Mouse (Mus musculus) neural tube, embryonic 15.5 days (tissue): Measurements from ENCODE around the gene Dnaja3. TPM values are rescaled to one million over a fixed set of nuclear protein-coding genes. Genes with fewer than 3 reads are reported as not detected.

ENCODE experiments used
- ATAC-seq: fragments of 200-750 bp; cut with Nextera tagmentation; 2 replicates; pipeline ENCODE4 v1.8.0; 2017; ENCODE audit warnings: mild to moderate bottlenecking, moderate TSS enrichment, moderate library complexity; ENCODE audit not compliant: low FRiP score
- H3K27ac ChIP-seq: fragments of 300-500 bp; sonication (generic); replicated peaks from 2 replicates; pipeline ENCODE4 v1.5.1; 2015; ENCODE audit warnings: mild to moderate bottlenecking, inconsistent platforms
- H3K27me3 ChIP-seq: fragments of 300-500 bp; sonication (generic); replicated peaks from 2 replicates; pipeline ENCODE4 v1.6.1; 2015; ENCODE audit warnings: inconsistent platforms
- H3K36me3 ChIP-seq: fragments of 300-500 bp; sonication (generic); 2 replicates; pipeline ENCODE4 v1.6.1; 2015; ENCODE audit warnings: inconsistent platforms
- H3K4me1 ChIP-seq: fragments of 300-500 bp; sonication (generic); 2 replicates; pipeline ENCODE4 v1.6.1; 2015; ENCODE audit warnings: inconsistent platforms
- H3K4me2 ChIP-seq: fragments of 300-500 bp; sonication (generic); 2 replicates; pipeline ENCODE4 v1.6.1; 2015; ENCODE audit warnings: inconsistent platforms, mild to moderate bottlenecking, moderate library complexity
- H3K4me3 ChIP-seq: fragments of 300-500 bp; sonication (generic); replicated peaks from 2 replicates; pipeline ENCODE4 v1.5.1; 2015; ENCODE audit warnings: mild to moderate bottlenecking, inconsistent platforms
- H3K9ac ChIP-seq: fragments of 300-500 bp; sonication (generic); replicated peaks from 2 replicates; pipeline ENCODE4 v1.6.1; 2015; ENCODE audit warnings: mild to moderate bottlenecking, inconsistent platforms
- H3K9me3 ChIP-seq: fragments of 300-500 bp; sonication (generic); replicated peaks from 2 replicates; pipeline ENCODE4 v1.6.1; 2016; ENCODE audit warnings: inconsistent platforms
- WGBS: fragments of 180-500 bp; shearing (Covaris S2); methylation state at CpG from one replicate; pipeline ENCODE4 v1.1.7; 2015; ENCODE audit warnings: mixed read lengths; 5-methylcytosine and 5-hydroxymethylcytosine counted together
- polyA plus RNA-seq: library from polyadenylated mRNA; unstranded; fragments of >200 nt; fragmentation: Nextera tagmentation; extraction: Ambion mirVana; gene quantifications from 2 replicates; pipeline ENCODE4 v1.2.1, GENCODE M21; 2015

The Dnaja3 gene
- polyA plus RNA-seq, 1 experiment from 2014 or later: 68.6 TPM

GRCm38 (mm10) chr16:4608532-4609059 is 31.2 kb upstream of the Dnaja3 start:
- no peaks in the 10 kb centered on the region for H3K27me3 ChIP-seq
- 86% methylated on average over 19 of the region's 19 CpGs for WGBS
- H3K4me1 ChIP-seq: peaks cover 46% of the 10 kb centered on the region
- no peak for ATAC-seq
- no peak overlapping the region for H3K4me2 ChIP-seq
- H3K9me3 ChIP-seq: no peaks in the 10 kb centered on the region
- no peak overlapping the region for H3K27ac ChIP-seq
- H3K36me3 ChIP-seq: peaks cover 41% of the 10 kb centered on the region
- H3K4me3 ChIP-seq: no peak overlapping the region
- no peak overlapping the region for H3K9ac ChIP-seq

- no peak overlapping the region for H3K27ac ChIP-seq
- peaks cover 20% of the 10 kb centered on the region for H3K4me1 ChIP-seq
- peaks cover 66% of the 10 kb centered on the region for H3K36me3 ChIP-seq
- no peaks in the 10 kb centered on the region for H3K9me3 ChIP-seq
- H3K4me3 ChIP-seq: no peak overlapping the region
- H3K9ac ChIP-seq: no peak overlapping the region
- 95% methylated on average over 5 of the region's 5 CpGs for WGBS
- H3K27me3 ChIP-seq: no peaks in the 10 kb centered on the region
- no peak for ATAC-seq
- H3K4me2 ChIP-seq: no peak overlapping the region
Observed at GRCm38 (mm10) chr16:4611193-4611592, 28.6 kb upstream of the Dnaja3 start.

GRCm38 (mm10) chr16:4611676-4612075 is 28.1 kb upstream of the Dnaja3 start:
- Histone ChIP-seq H3K9ac (no peak overlapping the region), H3K4me2 (no peak overlapping the region), H3K9me3 (no peaks in the 10 kb centered on the region), H3K36me3 (peaks cover 69% of the 10 kb centered on the region), H3K4me1 (peaks cover 16% of the 10 kb centered on the region), H3K27ac (no peak overlapping the region), H3K27me3 (no peaks in the 10 kb centered on the region), H3K4me3 (no peak overlapping the region)
- WGBS: 94% methylated on average over 7 of the region's 7 CpGs
- no peak for ATAC-seq

GRCm38 (mm10) chr16:4613736-4614135 is 26.1 kb upstream of the Dnaja3 start:
- no peak for ATAC-seq
- H3K9me3 ChIP-seq: no peaks in the 10 kb centered on the region
- 0 out of 2 replicates have a peak, but pooled peaks cover under 1% of the 10 kb centered on the region for H3K4me1 ChIP-seq
- H3K27me3 ChIP-seq: no peaks in the 10 kb centered on the region
- peaks cover 77% of the 10 kb centered on the region for H3K36me3 ChIP-seq
- no peak overlapping the region for H3K27ac ChIP-seq
- H3K4me3 ChIP-seq: no peak overlapping the region
- H3K9ac ChIP-seq: no peak overlapping the region
- 91% methylated on average over 9 of the region's 9 CpGs for WGBS
- no peak overlapping the region for H3K4me2 ChIP-seq

GRCm38 (mm10) chr16:4614639-4615038 is 25.1 kb upstream of the Dnaja3 start:
- ATAC-seq: no peak
- peaks cover 72% of the 10 kb centered on the region for H3K36me3 ChIP-seq

GRCm38 (mm10) chr16:4615297-4615696 is 24.5 kb upstream of the Dnaja3 start:
- Histone ChIP-seq H3K36me3 (peaks cover 66% of the 10 kb centered on the region), H3K27me3 (no peaks in the 10 kb centered on the region), H3K4me3 (no peak overlapping the region), H3K27ac (no peak overlapping the region), H3K9ac (no peak overlapping the region), H3K4me2 (no peak overlapping the region), H3K9me3 (no peaks in the 10 kb centered on the region), H3K4me1 (no peaks in the 10 kb centered on the region)
- no peak for ATAC-seq
- WGBS: 80% methylated on average over 1 of the region's 1 CpGs

More at GRCm38 (mm10) chr16:4614639-4615038, 25.1 kb upstream of the Dnaja3 start:
- Histone ChIP-seq H3K27ac (no peak overlapping the region), H3K9ac (no peak overlapping the region), H3K4me3 (no peak overlapping the region), H3K4me2 (no peak overlapping the region), H3K4me1 (no peaks in the 10 kb centered on the region), H3K27me3 (no peaks in the 10 kb centered on the region), H3K9me3 (no peaks in the 10 kb centered on the region)
- 92% methylated on average over 3 of the region's 3 CpGs for WGBS

GRCm38 (mm10) chr16:4616829-4617228 is 23.0 kb upstream of the Dnaja3 start:
- Histone ChIP-seq H3K9ac (no peak overlapping the region), H3K4me1 (peaks cover 6% of the 10 kb centered on the region), H3K27ac (no peak overlapping the region), H3K4me2 (no peak overlapping the region), H3K4me3 (no peak overlapping the region), H3K36me3 (peaks cover 54% of the 10 kb centered on the region), H3K9me3 (no peaks in the 10 kb centered on the region), H3K27me3 (no peaks in the 10 kb centered on the region)
- no peak for ATAC-seq
- WGBS: 91% methylated on average over 4 of the region's 4 CpGs

- WGBS: 12% methylated on average over 9 of the region's 9 CpGs
- ATAC-seq: peak; percentile 30; the same call in 1 of the 2 replicates
- H3K36me3 ChIP-seq: peaks cover 24% of the 10 kb centered on the region
Observed at GRCm38 (mm10) chr16:4624074-4624473, 15.7 kb upstream of the Dnaja3 start.

GRCm38 (mm10) chr16:4624481-4625110 is 15.2 kb upstream of the Dnaja3 start, which contains the start of gene Pam16:
TSS of gene Pam16 (minus strand) at chr16:4624988.
- peak; percentile 93 for ATAC-seq

More at GRCm38 (mm10) chr16:4624074-4624473, 15.7 kb upstream of the Dnaja3 start:
- Histone ChIP-seq H3K4me3 (peak overlapping the region; percentile 69), H3K9me3 (no peaks in the 10 kb centered on the region), H3K4me1 (peaks cover 29% of the 10 kb centered on the region), H3K4me2 (peak overlapping the region; percentile 62), H3K9ac (peak overlapping the region; percentile 75), H3K27me3 (no peaks in the 10 kb centered on the region), H3K27ac (peak overlapping the region; percentile 83)

GRCm38 (mm10) chr16:4627105-4627504 is 12.7 kb upstream of the Dnaja3 start:
- Histone ChIP-seq H3K9me3 (no peaks in the 10 kb centered on the region), H3K4me2 (no peak overlapping the region), H3K4me1 (peaks cover 20% of the 10 kb centered on the region), H3K9ac (no peak overlapping the region), H3K27ac (no peak overlapping the region), H3K36me3 (peaks cover 33% of the 10 kb centered on the region), H3K27me3 (no peaks in the 10 kb centered on the region), H3K4me3 (no peak overlapping the region)
- 91% methylated on average over 6 of the region's 6 CpGs for WGBS
- ATAC-seq: no peak

More at GRCm38 (mm10) chr16:4624481-4625110, 15.2 kb upstream of the Dnaja3 start, which contains the start of gene Pam16:
- H3K27ac ChIP-seq: peak within 1 kb of the TSS; percentile 83
- peak within 1 kb of the TSS; percentile 69 for H3K4me3 ChIP-seq
- H3K9ac ChIP-seq: peak within 1 kb of the TSS; percentile 75
- H3K36me3 ChIP-seq: peaks cover 29% of the 10 kb centered on the region
- WGBS: under 1% methylated on average over 56 of the region's 56 CpGs
- H3K4me2 ChIP-seq: peak within 1 kb of the TSS; percentile 62
- H3K9me3 ChIP-seq: no peaks in the 10 kb centered on the region
- no peaks in the 10 kb centered on the region for H3K27me3 ChIP-seq
- H3K4me1 ChIP-seq: peaks cover 29% of the 10 kb centered on the region

- Histone ChIP-seq H3K4me2 (no peak overlapping the region), H3K27me3 (no peaks in the 10 kb centered on the region), H3K9ac (no peak overlapping the region), H3K9me3 (no peaks in the 10 kb centered on the region), H3K4me3 (no peak overlapping the region), H3K36me3 (peaks cover 43% of the 10 kb centered on the region), H3K4me1 (peaks cover 2% of the 10 kb centered on the region; the same call in 1 of the 2 replicates), H3K27ac (no peak overlapping the region)
- ATAC-seq: no peak
- WGBS: 94% methylated on average over 9 of the region's 9 CpGs
Observed at GRCm38 (mm10) chr16:4628898-4629419, 10.8 kb upstream of the Dnaja3 start.

- H3K36me3 ChIP-seq: peaks cover 47% of the 10 kb centered on the region
- 26% methylated on average over 6 of the region's 6 CpGs for WGBS
- no peak overlapping the region for H3K4me2 ChIP-seq
- H3K4me3 ChIP-seq: no peak overlapping the region
- no peaks in the 10 kb centered on the region for H3K27me3 ChIP-seq
- H3K4me1 ChIP-seq: no peaks in the 10 kb centered on the region
- H3K9me3 ChIP-seq: no peaks in the 10 kb centered on the region
- no peak for ATAC-seq
- H3K9ac ChIP-seq: no peak overlapping the region
- no peak overlapping the region for H3K27ac ChIP-seq
Observed at GRCm38 (mm10) chr16:4629950-4630349, 9.8 kb upstream of the Dnaja3 start.
